Mouse (Mus musculus) ES-E14 (cell line): ENCODE results near the gene Rnf224. TPM values are rescaled to one million over a fixed set of nuclear protein-coding genes. Genes with fewer than 3 reads are reported as not detected.

ENCODE experiments used
- DNase-seq: peaks from one replicate; pipeline ENCODE4 v3.0.0-alpha.2; 2013; ENCODE audit warnings: low read depth, low spot score
- H3K27ac ChIP-seq: 2 replicates; pipeline ENCODE4 v1.5.1; 2012; ENCODE audit warnings: low read depth, mild to moderate bottlenecking, low read length, moderate library complexity, mixed read lengths; ENCODE audit not compliant: poor library complexity, insufficient read depth, severe bottlenecking
- H3K36me3 ChIP-seq: 2 replicates; pipeline ENCODE4 v1.6.1; 2012; ENCODE audit warnings: mild to moderate bottlenecking, low read length, moderate library complexity, mixed read lengths; ENCODE audit not compliant: control insufficient read depth, poor library complexity, insufficient read depth, severe bottlenecking
- H3K4me1 ChIP-seq, 2 experiments: fragments of 150-350 bp in 1 of 2; sonication (generic) in 1 of 2; 2 replicates each; pipeline ENCODE4 v1.6.1; 2012; ENCODE audit warnings: low read length in 2 of 2, mild to moderate bottlenecking in 1 of 2, mixed read lengths in 1 of 2; ENCODE audit not compliant: control insufficient read depth in 2 of 2, insufficient read depth in 2 of 2, poor library complexity in 1 of 2
- H3K4me3 ChIP-seq, 2 experiments: fragments of 150-350 bp in 1 of 2; sonication (generic) in 1 of 2; 2 replicates each; pipeline ENCODE4 v1.5.1; 2012; ENCODE audit warnings: low read length in 2 of 2, low read depth in 1 of 2, mild to moderate bottlenecking in 1 of 2, mixed read lengths in 1 of 2; ENCODE audit not compliant: insufficient read depth in 1 of 2, poor library complexity in 1 of 2, severe bottlenecking in 1 of 2
- H3K9ac ChIP-seq: 2 replicates; pipeline ENCODE4 v1.6.1; 2012; ENCODE audit warnings: low read depth, mild to moderate bottlenecking, low read length, mixed read lengths; ENCODE audit not compliant: poor library complexity, insufficient read depth, severe bottlenecking
- H3K9me3 ChIP-seq: fragments of 150-350 bp; sonication (generic); 2 replicates; pipeline ENCODE4 v1.6.1; 2012; ENCODE audit warnings: low read depth, mild to moderate bottlenecking, low read length; ENCODE audit not compliant: control insufficient read depth, insufficient read depth
- CHD2 ChIP-seq: IDR thresholded peaks from 2 replicates; pipeline ENCODE4 v1.6.1; 2014; ENCODE audit warnings: mild to moderate bottlenecking, low read depth, low read length, inconsistent platforms
- HCFC1 ChIP-seq: IDR thresholded peaks from 2 replicates; pipeline ENCODE4 v1.6.1; 2012; ENCODE audit warnings: low read length, inconsistent platforms, borderline replicate concordance; ENCODE audit not compliant: insufficient read depth
- MAFK ChIP-seq: IDR thresholded peaks from 2 replicates; pipeline ENCODE4 v1.6.1; 2014; ENCODE audit warnings: mild to moderate bottlenecking, low read depth, low read length, inconsistent platforms; ENCODE audit not compliant: insufficient read depth
- ZC3H11A ChIP-seq: IDR thresholded peaks from 2 replicates; pipeline ENCODE4 v1.6.1; 2012; ENCODE audit warnings: low read depth, mild to moderate bottlenecking, inconsistent platforms, low read length, borderline replicate concordance
- ZNF384 ChIP-seq: IDR thresholded peaks from 2 replicates; pipeline ENCODE4 v1.6.1; 2012; ENCODE audit warnings: low read depth, low read length, inconsistent platforms
- in situ Hi-C, 2 experiments: fragments of 600-800 bp; cut with MboI; formaldehyde crosslinking; loops; one replicate each; pipeline ENCODE4 v1.15.1; 2025; ENCODE audit warnings: low sequenced_read_pairs in 2 of 2, inconsistent platforms in 1 of 2; ENCODE audit not compliant: unreplicated experiment in 2 of 2
- total RNA-seq: library from RNA; depleted of rRNA; stranded (reverse); fragments of 300-350 nt; gene quantifications from 2 replicates; pipeline ENCODE4 v1.2.3, GENCODE M21; 2012

Gene Rnf224
- total RNA-seq, 1 experiment = 0.18 TPM

DNA sequence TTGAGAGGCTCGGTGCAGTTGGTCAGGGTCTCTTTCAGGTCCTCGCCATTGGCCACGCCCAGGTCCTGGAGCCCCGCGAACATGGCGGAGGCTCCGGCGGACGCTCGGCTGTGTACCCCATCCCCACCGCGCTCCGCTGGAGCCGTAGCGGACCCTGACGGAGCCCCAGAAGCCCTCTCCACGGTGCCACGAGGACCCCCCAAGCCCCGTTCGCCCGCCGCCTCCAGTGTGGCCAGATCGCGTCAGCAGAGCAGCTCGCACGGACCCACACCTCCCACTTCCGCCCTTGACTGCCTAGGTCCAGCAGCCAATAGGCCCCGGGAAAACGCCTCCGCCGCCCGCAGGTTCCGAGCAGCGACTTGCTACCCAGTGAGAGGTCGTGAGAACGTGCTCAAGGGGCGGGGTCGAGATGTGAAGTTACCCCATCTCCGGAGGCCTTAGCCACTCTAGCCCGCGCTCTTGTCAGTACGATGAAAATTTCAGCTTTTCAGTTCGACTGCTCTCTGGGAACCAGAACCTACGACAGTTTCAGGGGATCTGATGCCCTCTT, 25.4 kb downstream of the Rnf224 start, which contains the start of gene Nelfb:
Nelfb (minus strand) TSS at position 369 of the 550 bp plus-strand sequence.
- TF ChIP-seq CHD2 = no peak
- TF ChIP-seq HCFC1 = peak; percentile 87
- DNase-seq = peak; percentile 90
- Histone ChIP-seq H3K9ac (peak within 1 kb of the TSS; percentile 97), H3K4me1 (peaks cover 8 to 10% of the 10 kb centered on the region in 2 experiments; a peak in 2 of 4 replicates), H3K4me3 (peak within 1 kb of the TSS; percentile 93 to 99), H3K9me3 (no peaks in the 10 kb centered on the region), H3K27ac (peak within 1 kb of the TSS; percentile 64; the same call in 1 of the 2 replicates), H3K36me3 (peaks cover 7% of the 10 kb centered on the region; the same call in 1 of the 2 replicates)
- in situ Hi-C loops = no loop called here

DNA sequence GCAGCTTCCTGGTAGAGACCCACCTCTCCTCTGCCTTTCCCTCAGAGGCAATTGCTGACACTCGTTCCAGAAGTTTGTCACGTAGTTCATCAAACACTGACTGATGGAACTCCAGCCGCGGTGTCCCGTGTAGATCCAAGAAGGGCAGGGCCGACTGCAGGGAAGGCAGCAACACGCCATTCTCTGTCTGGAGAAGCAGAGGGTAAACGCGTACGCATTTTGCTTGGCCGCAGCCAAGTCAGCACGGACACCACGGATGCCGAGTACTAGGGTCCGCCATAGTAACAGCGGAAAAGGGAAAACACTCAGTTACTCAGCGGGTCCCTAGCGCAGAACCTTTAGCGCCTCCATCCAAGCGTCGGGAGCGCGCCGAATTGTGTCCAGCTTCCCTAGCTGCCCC, 25.9 kb downstream of the Rnf224 start:
- peaks cover 8 to 10% of the 10 kb centered on the region in 2 experiments; a peak in 2 of 4 replicates for H3K4me1 ChIP-seq
- in situ Hi-C loops = no loop called here
- DNase-seq = no peak
- peaks cover 12% of the 10 kb centered on the region for H3K36me3 ChIP-seq
- no peak for TF ChIP-seq MAFK
- TF ChIP-seq CHD2 = no peak
- no peak for TF ChIP-seq ZNF384
- TF ChIP-seq ZC3H11A = no peak
- H3K9me3 ChIP-seq = no peaks in the 10 kb centered on the region
- peak overlapping the region; percentile 93 to 99 for H3K4me3 ChIP-seq
- H3K27ac ChIP-seq = no peak overlapping the region
- H3K9ac ChIP-seq = peak overlapping the region; percentile 97

DNA sequence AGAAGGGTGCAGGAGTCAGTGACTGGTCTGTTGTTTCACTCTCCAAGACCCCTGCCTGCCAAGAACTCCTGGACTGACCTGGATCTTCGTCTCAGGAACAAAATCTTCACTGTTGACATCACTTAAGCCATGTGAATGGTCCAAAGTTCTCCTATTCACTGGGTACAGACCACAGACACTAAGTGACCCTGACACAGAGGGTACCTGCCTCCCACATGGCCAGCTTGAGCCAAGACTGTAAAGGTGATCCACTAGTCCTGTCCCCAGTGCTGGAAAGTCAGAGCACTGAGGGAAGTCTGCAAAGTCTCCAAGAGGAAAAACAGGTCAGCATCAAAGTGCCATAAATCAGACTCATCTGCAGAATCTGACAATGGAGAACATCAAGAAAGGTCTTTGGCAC, 29.0 kb downstream of the Rnf224 start:
- H3K9me3 ChIP-seq = no peaks in the 10 kb centered on the region
- no peak overlapping the region for H3K9ac ChIP-seq
- no peak for TF ChIP-seq ZC3H11A
- TF ChIP-seq HCFC1 = no peak
- no peak for TF ChIP-seq ZNF384
- in situ Hi-C loops = no loop called here
- DNase-seq = no peak
- H3K27ac ChIP-seq = no peak overlapping the region
- peaks cover 38% of the 10 kb centered on the region for H3K36me3 ChIP-seq
- peaks cover 0 to 6% of the 10 kb centered on the region in 2 experiments; a peak in 1 of 4 replicates for H3K4me1 ChIP-seq
- no peak overlapping the region for H3K4me3 ChIP-seq

DNA sequence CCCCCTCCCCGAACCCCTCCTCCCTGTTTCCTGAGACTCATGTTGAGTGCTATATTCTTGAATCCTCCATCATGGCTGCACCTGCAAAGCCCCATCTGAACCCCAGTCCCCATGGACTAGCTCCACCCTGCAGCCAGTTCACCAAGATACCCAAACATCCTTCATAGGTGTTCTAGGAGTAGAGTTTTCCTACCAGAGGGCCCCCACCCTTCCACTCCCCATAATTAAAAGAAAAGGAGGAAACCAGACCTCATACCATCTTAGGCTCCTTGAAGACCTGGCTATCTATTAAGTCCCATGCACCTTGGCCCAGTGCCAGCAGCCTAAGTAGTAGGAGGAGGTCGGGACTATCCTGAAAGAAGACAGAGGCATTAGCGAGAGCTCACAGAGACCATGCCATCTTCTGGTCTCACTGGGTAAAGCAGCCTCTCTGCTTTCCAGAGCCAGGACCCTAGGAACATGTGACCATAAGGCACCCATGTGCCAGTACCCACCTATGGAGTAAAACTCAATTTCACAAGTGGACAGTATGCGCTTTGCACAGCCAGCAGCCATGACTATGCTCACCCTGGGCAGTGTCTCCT, 32.9 kb downstream of the Rnf224 start:
- Histone ChIP-seq H3K36me3 (peaks cover 54% of the 10 kb centered on the region), H3K27ac (no peak overlapping the region), H3K4me3 (no peak overlapping the region), H3K9me3 (no peaks in the 10 kb centered on the region), H3K9ac (no peak overlapping the region), H3K4me1 (no peaks in the 10 kb centered on the region)
- DNase-seq = no peak
- in situ Hi-C loops = no loop called here
- no peak for TF ChIP-seq HCFC1
- TF ChIP-seq CHD2 = no peak
- TF ChIP-seq ZC3H11A = no peak
- TF ChIP-seq MAFK = no peak

DNA sequence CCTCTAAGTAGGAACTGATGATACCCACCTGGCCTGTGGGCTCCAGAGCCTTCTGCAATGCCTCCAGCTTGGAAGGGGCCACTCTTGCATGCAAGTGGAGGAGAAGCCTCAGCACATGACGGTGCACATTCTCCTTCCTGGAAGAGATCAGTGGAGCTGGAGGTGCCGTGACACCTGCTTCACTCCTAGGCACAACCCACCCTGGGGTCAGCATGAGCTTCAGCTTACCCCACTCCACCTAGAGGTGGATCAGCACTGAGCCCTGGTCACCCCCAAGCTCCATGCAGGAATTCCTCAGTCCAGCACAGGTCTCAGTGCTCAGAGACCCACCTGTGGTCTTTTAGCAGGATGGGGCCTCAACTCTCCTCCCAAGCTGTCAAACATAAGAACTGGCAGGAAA, 36.0 kb downstream of the Rnf224 start:
- peaks cover 0 to 7% of the 10 kb centered on the region in 2 experiments; a peak in 1 of 4 replicates for H3K4me1 ChIP-seq
- TF ChIP-seq MAFK (no peak), CHD2 (no peak), ZC3H11A (no peak), ZNF384 (no peak), HCFC1 (no peak)
- no peak overlapping the region for H3K4me3 ChIP-seq
- H3K36me3 ChIP-seq = peaks cover 46% of the 10 kb centered on the region
- DNase-seq = no peak
- H3K27ac ChIP-seq = no peak overlapping the region
- H3K9ac ChIP-seq = no peak overlapping the region
- in situ Hi-C loops = no loop called here
- H3K9me3 ChIP-seq = no peaks in the 10 kb centered on the region
